Mouse (Mus musculus): ENCODE data around the gene Larp4b.

Gene Larp4b

GRCm38 (mm10) chr13:9125193-9125592, 31.5 kb downstream of the Larp4b start:
- no peak for DNase-seq

- DNase-seq = no peak
These were observed 34.0 kb downstream of the Larp4b start for GRCm38 (mm10) chr13:9127715-9128114.

GRCm38 (mm10) chr13:9128707-9129314, 35.1 kb downstream of the Larp4b start:
- DNase-seq = no peak

- no peak for DNase-seq
These were observed 40.7 kb downstream of the Larp4b start for GRCm38 (mm10) chr13:9134421-9134820.

- DNase-seq = no peak
These were observed 42.4 kb downstream of the Larp4b start for GRCm38 (mm10) chr13:9136088-9136487.

- DNase-seq = peak in 1 of 2 experiments; percentile 19
These were observed 43.1 kb downstream of the Larp4b start for GRCm38 (mm10) chr13:9136733-9137132.

GRCm38 (mm10) chr13:9139466-9139991, 45.8 kb downstream of the Larp4b start:
- no peak for DNase-seq

GRCm38 (mm10) chr13:9140204-9140603, 46.5 kb downstream of the Larp4b start:
- peak; percentile 20 to 47 for DNase-seq

GRCm38 (mm10) chr13:9142371-9142770, 48.7 kb downstream of the Larp4b start:
- DNase-seq = no peak

GRCm38 (mm10) chr13:9148830-9149229, 55.1 kb downstream of the Larp4b start:
- no peak for DNase-seq

- DNase-seq = no peak
These were observed 56.0 kb downstream of the Larp4b start for GRCm38 (mm10) chr13:9149473-9150217.

GRCm38 (mm10) chr13:9151100-9151499, 57.4 kb downstream of the Larp4b start:
- DNase-seq = no peak

- no peak for DNase-seq
These were observed 57.9 kb downstream of the Larp4b start for GRCm38 (mm10) chr13:9151619-9152018.

- DNase-seq = no peak
These were observed 58.6 kb downstream of the Larp4b start for GRCm38 (mm10) chr13:9152267-9152666.

GRCm38 (mm10) chr13:9153803-9154202, 60.1 kb downstream of the Larp4b start:
- DNase-seq = no peak

GRCm38 (mm10) chr13:9159282-9159681, 65.6 kb downstream of the Larp4b start:
- DNase-seq = no peak

- no peak for DNase-seq
These were observed 69.2 kb downstream of the Larp4b start for GRCm38 (mm10) chr13:9162888-9163287.

GRCm38 (mm10) chr13:9167842-9168241, 74.2 kb downstream of the Larp4b start:
- DNase-seq = no peak

GRCm38 (mm10) chr13:9169616-9170015, 75.9 kb downstream of the Larp4b start:
- no peak for DNase-seq

- no peak for DNase-seq
These were observed 77.0 kb downstream of the Larp4b start for GRCm38 (mm10) chr13:9170726-9171125.

- DNase-seq = no peak
These were observed 79.7 kb downstream of the Larp4b start for GRCm38 (mm10) chr13:9173414-9173813.

- DNase-seq = no peak
These were observed 81.5 kb downstream of the Larp4b start for GRCm38 (mm10) chr13:9175171-9175570.

- no peak for DNase-seq
These were observed 84.6 kb downstream of the Larp4b start for GRCm38 (mm10) chr13:9178270-9178669.

- DNase-seq = no peak
These were observed 85.0 kb downstream of the Larp4b start for GRCm38 (mm10) chr13:9178718-9179117.

Data from cerebellum, postnatal 25 days (tissue).